Mouse (Mus musculus) erythroblast, embryonic 14.5 days (primary cell): ENCODE results near the gene Vps8.

ENCODE experiments used
- GATA1 ChIP-seq: IDR thresholded peaks from 2 replicates; pipeline ENCODE4 v1.6.1; 2012; ENCODE audit warnings: low read length, inconsistent platforms, mixed read lengths
- TAL1 ChIP-seq: IDR thresholded peaks from 3 replicates; pipeline ENCODE4 v1.6.1; 2012; ENCODE audit warnings: low read length, inconsistent platforms, mixed read lengths

GRCm38 (mm10) chr16:21567093-21567492 lies 144.2 kb downstream of the Vps8 start:
- TF ChIP-seq GATA1 (no peak), TAL1 (no peak)
